Mouse (Mus musculus): ENCODE measurements around the gene Nrde2. TPM values are rescaled to one million over a fixed set of nuclear protein-coding genes. Genes with fewer than 3 reads are reported as not detected.

Gene Nrde2
- polyA plus RNA-seq (2016; fragmentation: Nextera tagmentation; extraction: Ambion mirVana) = 14.9 and 15.4 TPM in 2 replicates

- no peaks in the 10 kb centered on the region for H3K36me3 ChIP-seq
- H3K4me2 ChIP-seq (replicated peaks) = peak within 1 kb of the TSS; percentile 67
- H3K4me1 ChIP-seq = peaks cover 3% of the 10 kb centered on the region
- H3K9me3 ChIP-seq = no peaks in the 10 kb centered on the region
- ATAC-seq (ENCODE audit: low FRiP score, low read depth) = peak; percentile 100
- peak within 1 kb of the TSS; percentile 12 for H3K27ac ChIP-seq (replicated peaks)
- under 1% methylated on average over 26 of the region's 26 CpGs for WGBS
- peak within 1 kb of the TSS; percentile 54 for H3K4me3 ChIP-seq
- H3K27me3 ChIP-seq = no peaks in the 10 kb centered on the region
- H3K9ac ChIP-seq (replicated peaks) = peak within 1 kb of the TSS; percentile 63
Observed at GRCm38 (mm10) chr12:100159261-100159975, at the start of gene Nrde2. TSS of gene Nrde2 (minus strand) at chr12:100159653.

GRCm38 (mm10) chr12:100206926-100207325 is 47.5 kb upstream of the Nrde2 start:
- Histone ChIP-seq H3K4me2 (replicated peaks) (no peak overlapping the region), H3K9me3 (no peaks in the 10 kb centered on the region), H3K4me1 (peaks cover 19% of the 10 kb centered on the region), H3K27ac (replicated peaks) (no peak overlapping the region), H3K36me3 (peaks cover 73% of the 10 kb centered on the region), H3K4me3 (no peak overlapping the region), H3K9ac (replicated peaks) (no peak overlapping the region), H3K27me3 (no peaks in the 10 kb centered on the region)
- 96% methylated on average over 5 of the region's 5 CpGs for WGBS
- no peak for ATAC-seq (ENCODE audit: low FRiP score, low read depth)

GRCm38 (mm10) chr12:100206521-100206920 is 47.1 kb upstream of the Nrde2 start:
- ATAC-seq (ENCODE audit: low FRiP score, low read depth) = no peak
- Histone ChIP-seq H3K9me3 (no peaks in the 10 kb centered on the region), H3K4me2 (replicated peaks) (no peak overlapping the region), H3K9ac (replicated peaks) (no peak overlapping the region), H3K27me3 (no peaks in the 10 kb centered on the region), H3K36me3 (peaks cover 73% of the 10 kb centered on the region), H3K27ac (replicated peaks) (no peak overlapping the region), H3K4me1 (peaks cover 20% of the 10 kb centered on the region), H3K4me3 (no peak overlapping the region)
- 91% methylated on average over 3 of the region's 3 CpGs for WGBS

GRCm38 (mm10) chr12:100205156-100205555 is 45.7 kb upstream of the Nrde2 start:
- WGBS = 92% methylated on average over 8 of the region's 8 CpGs
- H3K9ac ChIP-seq (replicated peaks) = no peak overlapping the region

GRCm38 (mm10) chr12:100203759-100204158 is 44.3 kb upstream of the Nrde2 start:
- Histone ChIP-seq H3K4me2 (replicated peaks) (no peak overlapping the region), H3K9me3 (no peaks in the 10 kb centered on the region), H3K4me1 (peaks cover 26% of the 10 kb centered on the region), H3K27me3 (no peaks in the 10 kb centered on the region), H3K9ac (replicated peaks) (0 out of 2 replicates have a peak overlapping the region, but pooled peaks have one; percentile 20), H3K4me3 (no peak overlapping the region), H3K36me3 (peaks cover 63% of the 10 kb centered on the region), H3K27ac (replicated peaks) (no peak overlapping the region)
- 74% methylated on average over 3 of the region's 3 CpGs for WGBS
- ATAC-seq (ENCODE audit: low FRiP score, low read depth) = no peak

More at GRCm38 (mm10) chr12:100205156-100205555, 45.7 kb upstream of the Nrde2 start:
- H3K4me2 ChIP-seq (replicated peaks) = no peak overlapping the region
- H3K9me3 ChIP-seq = no peaks in the 10 kb centered on the region
- H3K4me3 ChIP-seq = no peak overlapping the region
- H3K36me3 ChIP-seq = peaks cover 73% of the 10 kb centered on the region
- no peak overlapping the region for H3K27ac ChIP-seq (replicated peaks)
- no peak for ATAC-seq (ENCODE audit: low FRiP score, low read depth)
- H3K4me1 ChIP-seq = peaks cover 25% of the 10 kb centered on the region
- no peaks in the 10 kb centered on the region for H3K27me3 ChIP-seq

- Histone ChIP-seq H3K4me2 (replicated peaks) (peak overlapping the region; percentile 96), H3K27me3 (0 out of 2 replicates have a peak, but pooled peaks cover under 1% of the 10 kb centered on the region), H3K27ac (replicated peaks) (peak overlapping the region; percentile 17; the same call in 1 of the 2 replicates), H3K36me3 (peaks cover 44% of the 10 kb centered on the region), H3K9me3 (no peaks in the 10 kb centered on the region), H3K4me1 (peaks cover 28% of the 10 kb centered on the region), H3K4me3 (peak overlapping the region; percentile 100), H3K9ac (replicated peaks) (peak overlapping the region; percentile 99)
- WGBS = 1% methylated on average over 13 of the region's 13 CpGs
- peak; percentile 24 for ATAC-seq (ENCODE audit: low FRiP score, low read depth)
Observed at GRCm38 (mm10) chr12:100201838-100202237, 42.4 kb upstream of the Nrde2 start.

GRCm38 (mm10) chr12:100201363-100201711 is 41.9 kb upstream of the Nrde2 start:
- H3K4me3 ChIP-seq = peak overlapping the region; percentile 100
- H3K36me3 ChIP-seq = peaks cover 39% of the 10 kb centered on the region
- WGBS = 46% methylated on average over 4 of the region's 4 CpGs
- H3K27ac ChIP-seq (replicated peaks) = no peak overlapping the region
- H3K9me3 ChIP-seq = no peaks in the 10 kb centered on the region
- peak overlapping the region; percentile 96 for H3K4me2 ChIP-seq (replicated peaks)
- H3K27me3 ChIP-seq = 0 out of 2 replicates have a peak, but pooled peaks cover 6% of the 10 kb centered on the region
- peaks cover 28% of the 10 kb centered on the region for H3K4me1 ChIP-seq
- peak overlapping the region; percentile 99 for H3K9ac ChIP-seq (replicated peaks)
- no peak for ATAC-seq (ENCODE audit: low FRiP score, low read depth)

- ATAC-seq (ENCODE audit: low FRiP score, low read depth) = peak; percentile 24
- H3K4me3 ChIP-seq = peak overlapping the region; percentile 100
- WGBS = 9% methylated on average over 27 of the region's 29 CpGs
- H3K27me3 ChIP-seq = 0 out of 2 replicates have a peak, but pooled peaks cover 7% of the 10 kb centered on the region
- peaks cover 28% of the 10 kb centered on the region for H3K4me1 ChIP-seq
- no peaks in the 10 kb centered on the region for H3K9me3 ChIP-seq
- peak overlapping the region; percentile 99 for H3K9ac ChIP-seq (replicated peaks)
- H3K27ac ChIP-seq (replicated peaks) = peak overlapping the region; percentile 82
- peaks cover 34% of the 10 kb centered on the region for H3K36me3 ChIP-seq
- H3K4me2 ChIP-seq (replicated peaks) = peak overlapping the region; percentile 96
Observed at GRCm38 (mm10) chr12:100200645-100201362, 41.4 kb upstream of the Nrde2 start.

- Histone ChIP-seq H3K36me3 (peaks cover 26% of the 10 kb centered on the region), H3K9me3 (no peaks in the 10 kb centered on the region), H3K4me2 (replicated peaks) (peak overlapping the region; percentile 96), H3K27me3 (0 out of 2 replicates have a peak, but pooled peaks cover 7% of the 10 kb centered on the region), H3K4me1 (peaks cover 28% of the 10 kb centered on the region), H3K27ac (replicated peaks) (peak overlapping the region; percentile 82), H3K4me3 (peak overlapping the region; percentile 100), H3K9ac (replicated peaks) (peak overlapping the region; percentile 99)
- WGBS = under 1% methylated on average over 73 of the region's 86 CpGs
- ATAC-seq (ENCODE audit: low FRiP score, low read depth) = peak; percentile 71
Observed at GRCm38 (mm10) chr12:100199891-100200644, 40.6 kb upstream of the Nrde2 start.

- WGBS = under 1% methylated on average over 55 of the region's 58 CpGs
- H3K27me3 ChIP-seq = 0 out of 2 replicates have a peak, but pooled peaks cover 7% of the 10 kb centered on the region
- no peaks in the 10 kb centered on the region for H3K9me3 ChIP-seq
- H3K4me2 ChIP-seq (replicated peaks) = peak within 1 kb of the TSS; percentile 96
- ATAC-seq (ENCODE audit: low FRiP score, low read depth) = peak; percentile 88
- peaks cover 28% of the 10 kb centered on the region for H3K4me1 ChIP-seq
- peaks cover 17% of the 10 kb centered on the region for H3K36me3 ChIP-seq
- peak within 1 kb of the TSS; percentile 100 for H3K4me3 ChIP-seq
- H3K27ac ChIP-seq (replicated peaks) = peak within 1 kb of the TSS; percentile 82
- H3K9ac ChIP-seq (replicated peaks) = peak within 1 kb of the TSS; percentile 99
Observed at GRCm38 (mm10) chr12:100198967-100199660, 39.7 kb upstream of the Nrde2 start, which contains the start of gene Calm1. TSS of gene Calm1 (plus strand) at chr12:100199435.

GRCm38 (mm10) chr12:100196786-100197185 is 37.3 kb upstream of the Nrde2 start:
- H3K27ac ChIP-seq (replicated peaks) = no peak overlapping the region
- H3K27me3 ChIP-seq = 0 out of 2 replicates have a peak, but pooled peaks cover 7% of the 10 kb centered on the region
- H3K9me3 ChIP-seq = no peaks in the 10 kb centered on the region
- H3K9ac ChIP-seq (replicated peaks) = no peak overlapping the region
- H3K36me3 ChIP-seq = no peaks in the 10 kb centered on the region
- no peak overlapping the region for H3K4me3 ChIP-seq
- peaks cover 19% of the 10 kb centered on the region for H3K4me1 ChIP-seq
- no peak for ATAC-seq (ENCODE audit: low FRiP score, low read depth)
- WGBS = 66% methylated on average over 7 of the region's 7 CpGs
- H3K4me2 ChIP-seq (replicated peaks) = no peak overlapping the region
